Mouse (Mus musculus) ES-CJ7 (cell line): Measurements from ENCODE around the gene Bbs4.
A peak's percentile ranks its signal among the peaks of the same experiment; 100 is the strongest.

Experiments
- DNase-seq: peaks from one replicate; pipeline ENCODE4 v3.0.0; 2011; ENCODE audit warnings: low read depth, low spot score

The Bbs4 gene

GRCm38 (mm10) chr9:59291688-59292492 is 61.4 kb downstream of the Bbs4 start:
- DNase-seq = peak; percentile 27

- DNase-seq = peak; percentile 99
These were observed 62.2 kb downstream of the Bbs4 start, which contains the start of gene Adpgk for GRCm38 (mm10) chr9:59290957-59291687. Gene Adpgk, plus strand, starts transcription at chr9:59291558.

- no peak for DNase-seq
These were observed 63.7 kb downstream of the Bbs4 start for GRCm38 (mm10) chr9:59289529-59290115.

- DNase-seq = no peak
These were observed 64.5 kb downstream of the Bbs4 start for GRCm38 (mm10) chr9:59288685-59289410.

- DNase-seq = no peak
These were observed 65.2 kb downstream of the Bbs4 start for GRCm38 (mm10) chr9:59288058-59288457.

GRCm38 (mm10) chr9:59285614-59286013 is 67.7 kb downstream of the Bbs4 start:
- DNase-seq = no peak

GRCm38 (mm10) chr9:59282683-59282986 is 70.7 kb downstream of the Bbs4 start:
- no peak for DNase-seq

GRCm38 (mm10) chr9:59281871-59282682 is 71.2 kb downstream of the Bbs4 start:
- peak; percentile 82 for DNase-seq

GRCm38 (mm10) chr9:59280888-59281287 is 72.4 kb downstream of the Bbs4 start:
- no peak for DNase-seq

GRCm38 (mm10) chr9:59278694-59279093 is 74.6 kb downstream of the Bbs4 start:
- DNase-seq = no peak

- no peak for DNase-seq
These were observed 75.1 kb downstream of the Bbs4 start for GRCm38 (mm10) chr9:59278199-59278598.

- peak; percentile 66 for DNase-seq
These were observed 78.4 kb downstream of the Bbs4 start for GRCm38 (mm10) chr9:59274846-59275455.

GRCm38 (mm10) chr9:59273199-59273598 is 80.1 kb downstream of the Bbs4 start:
- peak; percentile 74 for DNase-seq
